In genomic region chr13:83529729-83530314, GRCm38 (mm10) we compare ENCODE assay signal across 11 mouse cellular contexts. TPM values are rescaled to one million over a fixed set of nuclear protein-coding genes. Genes with fewer than 3 reads are reported as not detected.
DNase-seq lines count a peak whose midpoint lies in the region; ATAC-seq lines count a peak whose summit lies in the region.
"Had no signal": no experiment of that assay in that cellular context is flagged by ENCODE, and none has a peak within 500 bp of the region (broad histone marks: within the 10 kb centered on the region; RNA-seq: fewer than 3 reads in every experiment).

No protein-coding gene starts in this region.

- H3K9ac ChIP-seq in neural tube, embryonic 14.5 days (replicated peaks; ENCODE audit: low read depth, low read length) = no peak overlapping the region

- DNase-seq in adrenal gland, adult 2 months = peak; percentile 8
- no peak for DNase-seq in adrenal gland, postnatal 4 days (ENCODE audit: low spot score in 2 of 2)
- peak; percentile 12 for DNase-seq in kidney, adult 9 months
- no peak for DNase-seq in kidney, postnatal 4 days
- DNase-seq in neural tube, embryonic 10.5 days (ENCODE audit: extremely low spot score, low spot score) = no peak
- no peak for DNase-seq in ovary, adult 18-20 months (ENCODE audit: low spot score)
- DNase-seq: adrenal gland, postnatal 25 days; cerebellum, postnatal 25 days; right cerebral cortex, adult 18-20 months had no signal

- H3K27me3 ChIP-seq in neural tube, embryonic 14.5 days (ENCODE audit: control insufficient read depth, insufficient read depth, low read length) = no peaks in the 10 kb centered on the region

- no peak for ATAC-seq in neural tube, embryonic 14.5 days (ENCODE audit: low read depth)

- H3K9me3 ChIP-seq in neural tube, embryonic 14.5 days (ENCODE audit: control insufficient read depth, low read length) = no peaks in the 10 kb centered on the region

- no peaks in the 10 kb centered on the region for H3K36me3 ChIP-seq in neural tube, embryonic 14.5 days (ENCODE audit: control insufficient read depth, insufficient read depth, low read length)
- no peaks in the 10 kb centered on the region for H3K36me3 ChIP-seq in macrophage (ENCODE audit: inconsistent target)

- 77% methylated on average over 8 of the region's 8 CpGs for WGBS in neural tube, embryonic 14.5 days
- 18% methylated on average over 8 of the region's 8 CpGs for WGBS in macrophage (ENCODE audit: missing documents)

- no peak overlapping the region for H3K4me3 ChIP-seq in neural tube, embryonic 14.5 days (ENCODE audit: low read depth, low read length)
- peak overlapping the region; percentile 24 for H3K4me3 ChIP-seq in macrophage (ENCODE audit: inconsistent target)

- peaks cover 100% of the 10 kb centered on the region for H3K79me2 ChIP-seq in macrophage (ENCODE audit: inconsistent target)

- no peak overlapping the region for H3K27ac ChIP-seq in neural tube, embryonic 14.5 days (ENCODE audit: low read depth, low read length)
- H3K27ac ChIP-seq in macrophage = peak overlapping the region; percentile 33

- H3K4me1 ChIP-seq in neural tube, embryonic 14.5 days (ENCODE audit: control insufficient read depth, insufficient read depth, low read length) = no peaks in the 10 kb centered on the region

- H3K4me2 ChIP-seq in neural tube, embryonic 14.5 days (ENCODE audit: low read depth, low read length) = peak overlapping the region; percentile 2; the same call in 1 of the 2 replicates

RNA-seq across cellular contexts. Expression of gene Mef2c, which starts 26.0 kb away (rescaled TPM):
- total RNA-seq in adrenal gland, adult 2 months (2021) = 10 to 100 TPM; 23.8 to 58.6 TPM
- 14.3 and 23.3 TPM in 2 replicates for polyA plus RNA-seq in adrenal gland, adult 2 months (2012; rRNA removed)
- total RNA-seq in adrenal gland, postnatal 4 days (2021) = 10 to 100 TPM; 80.2 to 88.7 TPM
- polyA plus RNA-seq in neural tube, embryonic 14.5 days (2014; fragmentation: Nextera tagmentation; extraction: Ambion mirVana) = 32.4 and 37.4 TPM in 2 replicates
- total RNA-seq in macrophage (2018; cell fraction: chromatin; rRNA removed) = 100 to 1,000 TPM in 20 of 26 experiments, 10 to 100 TPM in 6; 22.7 to 453 (median 163) TPM
- 100 to 1,000 TPM in 11 of 26 experiments, 10 to 100 TPM in 15; 33.3 to 121 (median 59.0) TPM for total RNA-seq in macrophage (2018; cell fraction: cytosol; rRNA removed)
- 100 to 1,000 TPM in 12 of 26 experiments, 10 to 100 TPM in 14; 33.3 to 308 (median 78.5) TPM for total RNA-seq in macrophage (2018; cell fraction: nucleus; rRNA removed)
- 56.0 to 74.5 TPM (median 74.3 TPM) in 3 replicates for polyA plus RNA-seq in macrophage (2018)

Comparison
In these comparisons a context has a peak if more than half of its experiments do, and no peak if none do; other contexts are left out.
1. DNase-seq: peak in adrenal gland, adult 2 months (single experiment) and kidney, adult 9 months (single experiment); none in adrenal gland, postnatal 4 days (0 of 2), kidney, postnatal 4 days (0 of 2), neural tube, embryonic 10.5 days (single experiment) and ovary, adult 18-20 months (single experiment).